Mouse (Mus musculus): ENCODE data around the gene Kcnk7. TPM values are rescaled to one million over a fixed set of nuclear protein-coding genes. Genes with fewer than 3 reads are reported as not detected.
A peak's percentile ranks its signal among the peaks of the same experiment; 100 is the strongest.
"Not testable (repeated sequence)": the region's sequence is repeated elsewhere in the genome, so short reads cannot be mapped to it uniquely, and the experiment has no call there.

Gene Kcnk7
- polyA plus RNA-seq, 1 experiment = 4.6 TPM

- H3K4me1 ChIP-seq (ENCODE audit: control insufficient read depth, insufficient read depth, low read length) = peaks cover 5% of the 10 kb centered on the region; the same call in 1 of the 2 replicates
- H3K4me3 ChIP-seq (replicated peaks; ENCODE audit: extremely low read depth, low read depth, low read length) = no peak overlapping the region
- TF ChIP-seq CTCF (IDR thresholded peaks at IDR 0.05; ENCODE audit: insufficient read depth, low read length) (no peak), POLR2A (IDR thresholded peaks at IDR 0.05; ENCODE audit: borderline replicate concordance, extremely low read depth, low read depth, low read length) (no peak)
- DNase-seq = no peak
- 84% methylated on average over 4 of the region's 4 CpGs for WGBS
Measured at GRCm38 (mm10) chr19:5668372-5668771, 35.8 kb upstream of the Kcnk7 start.

- no peak for DNase-seq
- no peaks in the 10 kb centered on the region; the same call in 1 of the 2 replicates for H3K4me1 ChIP-seq (ENCODE audit: control insufficient read depth, insufficient read depth, low read length)
- TF ChIP-seq CTCF (IDR thresholded peaks at IDR 0.05; ENCODE audit: insufficient read depth, low read length) (no peak), POLR2A (IDR thresholded peaks at IDR 0.05; ENCODE audit: borderline replicate concordance, extremely low read depth, low read depth, low read length) (no peak)
- H3K4me3 ChIP-seq (replicated peaks; ENCODE audit: extremely low read depth, low read depth, low read length) = no peak overlapping the region
- WGBS = 50% methylated on average over 4 of the region's 4 CpGs
Measured at GRCm38 (mm10) chr19:5680432-5680831, 23.7 kb upstream of the Kcnk7 start.

- WGBS = 92% methylated on average over 12 of the region's 12 CpGs
- Histone ChIP-seq H3K4me3 (replicated peaks; ENCODE audit: extremely low read depth, low read depth, low read length) (no peak overlapping the region), H3K4me1 (ENCODE audit: control insufficient read depth, insufficient read depth, low read length) (peaks cover 6% of the 10 kb centered on the region; the same call in 1 of the 2 replicates)
- no peak for DNase-seq
- TF ChIP-seq CTCF (IDR thresholded peaks at IDR 0.05; ENCODE audit: insufficient read depth, low read length) (no peak), POLR2A (IDR thresholded peaks at IDR 0.05; ENCODE audit: borderline replicate concordance, extremely low read depth, low read depth, low read length) (no peak)
Measured at GRCm38 (mm10) chr19:5684236-5684635, 19.9 kb upstream of the Kcnk7 start.

GRCm38 (mm10) chr19:5684985-5685384, 19.2 kb upstream of the Kcnk7 start:
- 91% methylated on average over 13 of the region's 13 CpGs for WGBS
- peaks cover 6% of the 10 kb centered on the region; the same call in 1 of the 2 replicates for H3K4me1 ChIP-seq (ENCODE audit: control insufficient read depth, insufficient read depth, low read length)
- no peak for DNase-seq
- TF ChIP-seq POLR2A (IDR thresholded peaks at IDR 0.05; ENCODE audit: borderline replicate concordance, extremely low read depth, low read depth, low read length) (no peak), CTCF (IDR thresholded peaks at IDR 0.05; ENCODE audit: insufficient read depth, low read length) (no peak)
- no peak overlapping the region for H3K4me3 ChIP-seq (replicated peaks; ENCODE audit: extremely low read depth, low read depth, low read length)

GRCm38 (mm10) chr19:5685431-5685830, 18.7 kb upstream of the Kcnk7 start:
- DNase-seq = no peak
- 93% methylated on average over 19 of the region's 19 CpGs for WGBS
- H3K4me3 ChIP-seq (replicated peaks; ENCODE audit: extremely low read depth, low read depth, low read length) = no peak overlapping the region
- peaks cover 6% of the 10 kb centered on the region; the same call in 1 of the 2 replicates for H3K4me1 ChIP-seq (ENCODE audit: control insufficient read depth, insufficient read depth, low read length)
- TF ChIP-seq CTCF (IDR thresholded peaks at IDR 0.05; ENCODE audit: insufficient read depth, low read length) (no peak), POLR2A (IDR thresholded peaks at IDR 0.05; ENCODE audit: borderline replicate concordance, extremely low read depth, low read depth, low read length) (no peak)

GRCm38 (mm10) chr19:5685861-5686260, 18.3 kb upstream of the Kcnk7 start:
- 94% methylated on average over 11 of the region's 11 CpGs for WGBS
- Histone ChIP-seq H3K4me1 (ENCODE audit: control insufficient read depth, insufficient read depth, low read length) (peaks cover 9% of the 10 kb centered on the region; the same call in 1 of the 2 replicates), H3K4me3 (replicated peaks; ENCODE audit: extremely low read depth, low read depth, low read length) (no peak overlapping the region)
- no peak for TF ChIP-seq CTCF (IDR thresholded peaks at IDR 0.05; ENCODE audit: insufficient read depth, low read length)
- no peak for TF ChIP-seq POLR2A (IDR thresholded peaks at IDR 0.05; ENCODE audit: borderline replicate concordance, extremely low read depth, low read depth, low read length)
- no peak for DNase-seq

- DNase-seq = no peak
- WGBS = 84% methylated on average over 13 of the region's 13 CpGs
- Histone ChIP-seq H3K4me1 (ENCODE audit: control insufficient read depth, insufficient read depth, low read length) (peaks cover 11% of the 10 kb centered on the region; the same call in 1 of the 2 replicates), H3K4me3 (replicated peaks; ENCODE audit: extremely low read depth, low read depth, low read length) (no peak overlapping the region)
- no peak for TF ChIP-seq POLR2A (IDR thresholded peaks at IDR 0.05; ENCODE audit: borderline replicate concordance, extremely low read depth, low read depth, low read length)
- no peak for TF ChIP-seq CTCF (IDR thresholded peaks at IDR 0.05; ENCODE audit: insufficient read depth, low read length)
Measured at GRCm38 (mm10) chr19:5686437-5686836, 17.7 kb upstream of the Kcnk7 start.

GRCm38 (mm10) chr19:5686954-5687353, 17.2 kb upstream of the Kcnk7 start:
- not testable (repeated sequence) for H3K4me3 ChIP-seq (replicated peaks; ENCODE audit: extremely low read depth, low read depth, low read length); DNase-seq
- 92% methylated on average over 12 of the region's 12 CpGs for WGBS
- peaks cover 11% of the 10 kb centered on the region; the same call in 1 of the 2 replicates for H3K4me1 ChIP-seq (ENCODE audit: control insufficient read depth, insufficient read depth, low read length)

GRCm38 (mm10) chr19:5687738-5688137, 16.4 kb upstream of the Kcnk7 start:
- DNase-seq = no peak
- WGBS = 21% methylated on average over 9 of the region's 9 CpGs
- peak overlapping the region; percentile 97 for H3K4me3 ChIP-seq (replicated peaks; ENCODE audit: extremely low read depth, low read depth, low read length)
- TF ChIP-seq CTCF (IDR thresholded peaks at IDR 0.05; ENCODE audit: insufficient read depth, low read length) = no peak
- TF ChIP-seq POLR2A (IDR thresholded peaks at IDR 0.05; ENCODE audit: borderline replicate concordance, extremely low read depth, low read depth, low read length) = no peak
- peaks cover 11% of the 10 kb centered on the region; the same call in 1 of the 2 replicates for H3K4me1 ChIP-seq (ENCODE audit: control insufficient read depth, insufficient read depth, low read length)

GRCm38 (mm10) chr19:5688200-5689087, 15.7 kb upstream of the Kcnk7 start, which contains the start of the genes Map3k11 and Pcnx3:
Gene Map3k11, plus strand, starts transcription at chr19:5688742.
Gene Pcnx3, minus strand, starts transcription at chr19:5688908.
- whole genome bisulfite sequencing = under 1% methylated on average over 69 of the region's 69 CpGs
- peaks cover 15% of the 10 kb centered on the region for H3K4me1 ChIP-seq (ENCODE audit: control insufficient read depth, insufficient read depth, low read length)
- peak within 1 kb of the TSS; percentile 97 for H3K4me3 ChIP-seq (replicated peaks; ENCODE audit: extremely low read depth, low read depth, low read length)
- TF ChIP-seq CTCF (IDR thresholded peaks at IDR 0.05; ENCODE audit: insufficient read depth, low read length) = no peak
- peak; percentile 64; the same call in 1 of the 2 replicates for TF ChIP-seq POLR2A (IDR thresholded peaks at IDR 0.05; ENCODE audit: borderline replicate concordance, extremely low read depth, low read depth, low read length)
- DNase-seq = peak; percentile 92

All from lung, adult 2 months (tissue).